Mouse (Mus musculus) ovary, postnatal 36 days (tissue): ENCODE measurements around the gene Auh.

ENCODE experiments used
- DNase-seq: peaks from one replicate; pipeline ENCODE4 v3.0.0; 2022; ENCODE audit warnings: low spot score, mixed read lengths

Gene Auh

GRCm38 (mm10) chr13:52929209-52930171 is at the start of gene Auh:
Gene Auh (minus strand): TSS chr13:52929681.
- peak; percentile 86 for DNase-seq

GRCm38 (mm10) chr13:52978321-52978981 is 49.0 kb upstream of the Auh start:
- DNase-seq: peak; percentile 68

GRCm38 (mm10) chr13:52977757-52978156 is 48.3 kb upstream of the Auh start:
- DNase-seq: no peak

GRCm38 (mm10) chr13:52977221-52977609 is 47.7 kb upstream of the Auh start:
- DNase-seq: no peak

- peak; percentile 25 for DNase-seq
Measured at GRCm38 (mm10) chr13:52976510-52977220, 47.2 kb upstream of the Auh start.

GRCm38 (mm10) chr13:52976130-52976509 is 46.6 kb upstream of the Auh start:
- no peak for DNase-seq

- DNase-seq: no peak
Measured at GRCm38 (mm10) chr13:52974676-52975075, 45.2 kb upstream of the Auh start.

- no peak for DNase-seq
Measured at GRCm38 (mm10) chr13:52973427-52973826, 43.9 kb upstream of the Auh start.

- no peak for DNase-seq
Measured at GRCm38 (mm10) chr13:52972626-52973025, 43.1 kb upstream of the Auh start.

- DNase-seq: no peak
Measured at GRCm38 (mm10) chr13:52970876-52971275, 41.4 kb upstream of the Auh start.

- DNase-seq: no peak
Measured at GRCm38 (mm10) chr13:52962922-52963321, 33.4 kb upstream of the Auh start.

- DNase-seq: no peak
Measured at GRCm38 (mm10) chr13:52962361-52962760, 32.9 kb upstream of the Auh start.

- no peak for DNase-seq
Measured at GRCm38 (mm10) chr13:52953779-52954553, 24.5 kb upstream of the Auh start.

- DNase-seq: no peak
Measured at GRCm38 (mm10) chr13:52949211-52949610, 19.7 kb upstream of the Auh start.

- no peak for DNase-seq
Measured at GRCm38 (mm10) chr13:52947545-52947944, 18.1 kb upstream of the Auh start.

GRCm38 (mm10) chr13:52945769-52946168 is 16.3 kb upstream of the Auh start:
- no peak for DNase-seq

GRCm38 (mm10) chr13:52944116-52944515 is 14.6 kb upstream of the Auh start:
- no peak for DNase-seq

GRCm38 (mm10) chr13:52942876-52943388 is 13.5 kb upstream of the Auh start:
- DNase-seq: no peak

- DNase-seq: no peak
Measured at GRCm38 (mm10) chr13:52940956-52941355, 11.5 kb upstream of the Auh start.

GRCm38 (mm10) chr13:52930582-52930981 is 1.1 kb upstream of the Auh start:
- no peak for DNase-seq

- no peak for DNase-seq
Measured at GRCm38 (mm10) chr13:52928392-52928791, 1.1 kb downstream of the Auh start.

GRCm38 (mm10) chr13:52924457-52924856 is 5.0 kb downstream of the Auh start:
- no peak for DNase-seq
